In genomic region chr1:189006826-189007225, GRCm38 (mm10) we compare ENCODE assay signal across 8 mouse cellular contexts. TPM values are rescaled to one million over a fixed set of nuclear protein-coding genes. Genes with fewer than 3 reads are reported as not detected.
A peak's percentile ranks its signal among the peaks of the same experiment; 100 is the strongest.
DNase-seq lines count a peak whose midpoint lies in the region; ATAC-seq and TF ChIP-seq lines count a peak whose summit lies in the region.

No protein-coding gene starts in this region.

- peak overlapping the region; percentile 86 for H3K4me2 ChIP-seq in intestine, embryonic 15.5 days (replicated peaks)
- H3K4me2 ChIP-seq in midbrain, embryonic 15.5 days = peak overlapping the region; percentile 96

- H3K9ac ChIP-seq in intestine, embryonic 15.5 days = peak overlapping the region; percentile 97
- H3K9ac ChIP-seq in midbrain, embryonic 15.5 days = peak overlapping the region; percentile 80

- H3K36me3 ChIP-seq in testis, adult 2 months (ENCODE audit: control insufficient read depth, insufficient read depth, low read length) = no peaks in the 10 kb centered on the region
- no peaks in the 10 kb centered on the region for H3K36me3 ChIP-seq in intestine, embryonic 15.5 days
- no peaks in the 10 kb centered on the region for H3K36me3 ChIP-seq in midbrain, embryonic 15.5 days (replicated peaks)

- intact Hi-C loops in left cerebral cortex, postnatal 25 days (cut with DNase I) = no loop called here

- 0% methylated on average over 7 of the region's 7 CpGs for WGBS in cerebellum, adult 2 months
- 0% methylated on average over 7 of the region's 7 CpGs for WGBS in intestine, embryonic 15.5 days
- 3% methylated on average over 7 of the region's 7 CpGs for WGBS in midbrain, embryonic 15.5 days

- no peak overlapping the region for H3K27ac ChIP-seq in cerebellum, adult 2 months (ENCODE audit: insufficient read depth, low read length)
- H3K27ac ChIP-seq in testis, adult 2 months (ENCODE audit: control insufficient read depth, insufficient read depth, low read depth, low read length) = no peak overlapping the region
- no peak overlapping the region for H3K27ac ChIP-seq in intestine, embryonic 15.5 days
- no peak overlapping the region for H3K27ac ChIP-seq in midbrain, embryonic 15.5 days

- TF ChIP-seq CTCF in cerebellum, adult 2 months (IDR thresholded peaks at IDR 0.05; ENCODE audit: borderline replicate concordance, insufficient read depth, low read depth, low read length) = no peak
- no peak for TF ChIP-seq CTCF in testis, adult 2 months (IDR thresholded peaks at IDR 0.05; ENCODE audit: control insufficient read depth, insufficient read depth, insufficient replicate concordance, low read depth, low read length)

- no peaks in the 10 kb centered on the region for H3K9me3 ChIP-seq in intestine, embryonic 15.5 days
- no peaks in the 10 kb centered on the region for H3K9me3 ChIP-seq in midbrain, embryonic 15.5 days

- no peak for TF ChIP-seq POLR2A in cerebellum, adult 2 months (IDR thresholded peaks at IDR 0.05; ENCODE audit: borderline replicate concordance, insufficient read depth, low read length)
- TF ChIP-seq POLR2A in testis, adult 2 months (IDR thresholded peaks at IDR 0.05; ENCODE audit: control insufficient read depth, low read depth, low read length) = no peak

- peak overlapping the region; percentile 68 for H3K4me3 ChIP-seq in cerebellum, adult 2 months (replicated peaks; ENCODE audit: insufficient read depth, low read depth, low read length)
- H3K4me3 ChIP-seq in testis, adult 2 months (ENCODE audit: control insufficient read depth, low read depth, low read length) = peak overlapping the region; percentile 77
- peak overlapping the region; percentile 95 for H3K4me3 ChIP-seq in intestine, embryonic 15.5 days (replicated peaks)
- H3K4me3 ChIP-seq in midbrain, embryonic 15.5 days = peak overlapping the region; percentile 96

- no peak for DNase-seq in cerebellum, adult 2 months
- DNase-seq in cerebellum, postnatal 36 days = no peak
- no peak for DNase-seq in testis, postnatal 14 days (ENCODE audit: low spot score)
- no peak for DNase-seq in left cerebral cortex, postnatal 25 days (ENCODE audit: low spot score in 2 of 2)
- no peak for DNase-seq in frontal cortex, adult 2 months (ENCODE audit: extremely low spot score in 1 of 2, low spot score in 1 of 2)

- H3K27me3 ChIP-seq in cerebellum, adult 2 months (ENCODE audit: control insufficient read depth, insufficient read depth, low read length) = no peaks in the 10 kb centered on the region
- no peaks in the 10 kb centered on the region for H3K27me3 ChIP-seq in testis, adult 2 months (ENCODE audit: control insufficient read depth, insufficient read depth, low read length)
- no peaks in the 10 kb centered on the region for H3K27me3 ChIP-seq in intestine, embryonic 15.5 days (replicated peaks)
- no peaks in the 10 kb centered on the region for H3K27me3 ChIP-seq in midbrain, embryonic 15.5 days (replicated peaks)

- H3K4me1 ChIP-seq in cerebellum, adult 2 months (ENCODE audit: control insufficient read depth, insufficient read depth, low read length) = peaks cover 6% of the 10 kb centered on the region; the same call in 1 of the 2 replicates
- H3K4me1 ChIP-seq in testis, adult 2 months (ENCODE audit: control insufficient read depth, insufficient read depth, low read length) = peaks cover 5% of the 10 kb centered on the region
- peaks cover 16% of the 10 kb centered on the region; the same call in 1 of the 2 replicates for H3K4me1 ChIP-seq in intestine, embryonic 15.5 days (replicated peaks)
- H3K4me1 ChIP-seq in midbrain, embryonic 15.5 days = peaks cover 28% of the 10 kb centered on the region

- peak; percentile 27 for ATAC-seq in intestine, embryonic 15.5 days
- no peak for ATAC-seq in midbrain, embryonic 15.5 days (replicated peaks)

RNA-seq across cellular contexts. Expression of gene Kctd3, which starts 0.8 kb away (rescaled TPM):
- 96.6 and 99.9 TPM in 2 replicates for polyA plus RNA-seq in cerebellum, adult 2 months (2012; rRNA removed)
- 16.8 and 19.3 TPM in 2 replicates for polyA plus RNA-seq in testis, adult 2 months (2012; rRNA removed)
- 25.7 and 25.9 TPM in 2 replicates for polyA plus RNA-seq in intestine, embryonic 15.5 days (2015; fragmentation: Nextera tagmentation; extraction: Ambion mirVana)
- 51.5 and 54.5 TPM in 2 replicates for polyA plus RNA-seq in midbrain, embryonic 15.5 days (2015; fragmentation: Nextera tagmentation; extraction: Ambion mirVana)
- total RNA-seq in left cerebral cortex, postnatal 25 days (2021) = 100 to 1,000 TPM in 1 of 2 experiments, 10 to 100 TPM in 1; 92.8 to 100 TPM
- 76.9 and 82.6 TPM in 2 replicates for polyA plus RNA-seq in frontal cortex, adult 2 months (2012; rRNA removed)
